Mouse (Mus musculus): ENCODE data around the gene Ncam1. TPM values are rescaled to one million over a fixed set of nuclear protein-coding genes. Genes with fewer than 3 reads are reported as not detected.
A peak's percentile ranks its signal among the peaks of the same experiment; 100 is the strongest.

Ncam1 gene
- total RNA-seq, 2 experiments from 2014 or later = 15.0 to 15.2 TPM

DNA sequence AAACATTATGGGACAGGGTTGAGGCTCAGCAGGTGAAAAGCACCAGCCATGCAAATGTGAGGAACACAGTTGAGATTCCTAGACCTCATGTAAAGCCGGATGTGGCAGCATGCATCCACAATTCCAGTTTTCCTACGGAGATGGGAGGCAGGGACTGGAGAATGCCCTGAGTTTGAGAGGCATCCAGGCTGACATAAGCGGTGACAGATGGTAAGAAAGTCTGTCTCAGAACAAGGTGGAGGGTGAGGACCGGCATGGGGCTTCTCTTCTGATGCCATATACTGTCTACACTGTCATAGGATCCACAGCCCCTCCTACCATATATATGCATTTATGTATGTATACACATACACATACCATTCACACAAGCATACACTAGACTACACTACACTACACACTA is 221.6 kb downstream of the Ncam1 start:
- intact Hi-C loops (cut with DNase I) = no loop called here
- DNase-seq = no peak

DNA sequence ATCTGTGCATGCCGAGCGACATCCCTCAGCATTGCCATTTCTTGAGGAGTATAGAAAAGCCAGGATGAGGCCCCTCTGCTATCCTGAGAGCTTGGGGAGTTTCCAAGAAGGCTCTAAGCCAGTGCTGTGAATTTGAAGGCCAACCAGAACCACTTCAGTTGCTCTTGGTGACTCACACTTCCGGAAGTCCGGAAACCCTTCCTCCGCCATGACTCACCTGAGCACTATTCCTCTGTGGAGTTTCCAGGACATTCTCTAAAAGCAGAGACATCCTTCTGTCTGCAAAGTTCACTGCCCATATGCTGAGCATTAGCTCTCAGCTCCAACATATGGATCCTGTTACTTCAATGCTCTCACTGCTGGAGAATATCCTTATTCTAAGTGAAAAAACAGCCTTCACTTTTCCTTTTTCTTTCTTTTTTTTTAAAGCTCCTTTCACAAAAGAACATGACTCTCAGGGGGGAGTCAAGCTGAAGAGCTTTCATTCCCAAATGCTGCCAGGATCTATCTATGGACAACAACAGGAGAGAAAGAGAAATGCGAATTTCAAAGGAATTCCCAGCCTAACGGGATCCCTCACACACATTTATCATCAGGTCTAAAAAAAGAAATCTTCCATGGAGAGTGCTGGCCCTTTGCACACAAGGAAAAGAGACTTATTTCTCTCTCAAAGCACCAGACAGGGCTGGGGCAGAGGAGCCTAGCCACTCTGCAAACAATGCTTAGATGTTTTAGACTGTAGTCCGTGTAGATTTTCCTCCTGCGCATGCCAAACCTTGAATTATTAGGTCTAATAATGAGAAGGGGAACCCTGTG is 226.8 kb downstream of the Ncam1 start:
- DNase-seq = no peak
- intact Hi-C loops (cut with DNase I) = no loop called here

DNA sequence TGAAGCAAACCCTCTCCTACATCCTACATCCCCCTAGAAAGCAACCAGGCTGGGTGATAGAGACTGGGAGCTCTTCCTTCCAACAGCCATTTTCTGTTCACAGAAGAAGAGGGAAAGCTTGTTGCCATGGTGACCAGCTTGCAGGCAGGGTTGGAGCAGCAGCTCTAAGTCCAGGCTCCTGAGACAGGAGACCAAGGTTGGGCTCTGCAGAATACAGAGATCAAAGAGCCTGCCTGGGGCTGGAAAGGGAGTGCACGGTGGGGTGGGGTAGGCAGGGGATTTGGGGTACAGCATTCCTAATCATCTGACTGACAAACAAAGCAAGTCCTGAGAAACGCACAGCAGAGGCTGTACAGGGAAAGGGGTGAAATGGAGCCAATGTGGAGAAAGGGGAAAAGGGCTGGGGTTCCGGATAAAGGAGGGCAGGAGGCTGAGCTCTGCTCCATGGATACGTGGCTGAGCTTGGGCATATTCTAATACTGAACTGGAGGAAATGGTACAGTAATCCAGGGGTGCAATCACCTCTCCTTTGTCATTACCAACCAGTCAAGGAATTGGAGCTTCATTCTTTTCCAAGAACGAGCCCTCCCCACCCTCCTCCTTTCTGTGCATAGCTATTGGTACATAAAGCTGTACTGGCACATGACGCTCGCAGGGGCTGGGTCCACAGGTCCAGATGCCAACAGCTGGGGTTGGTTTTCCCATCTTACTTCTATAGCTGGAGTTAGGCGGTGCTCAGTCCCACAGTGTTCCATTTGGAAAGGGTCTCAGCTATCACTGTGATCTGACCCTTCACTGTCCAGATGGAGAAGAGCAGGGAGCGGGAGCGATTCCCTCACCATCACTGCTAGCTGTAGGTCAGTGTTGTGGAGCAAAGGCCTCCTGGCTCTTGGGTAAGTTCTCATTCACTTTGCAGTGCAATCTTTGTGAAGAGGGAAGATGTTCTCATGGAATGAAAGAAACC is 227.7 kb downstream of the Ncam1 start:
- intact Hi-C loops (cut with DNase I) = no loop called here
- peak in 1 of 2 experiments; percentile 12 for DNase-seq

DNA sequence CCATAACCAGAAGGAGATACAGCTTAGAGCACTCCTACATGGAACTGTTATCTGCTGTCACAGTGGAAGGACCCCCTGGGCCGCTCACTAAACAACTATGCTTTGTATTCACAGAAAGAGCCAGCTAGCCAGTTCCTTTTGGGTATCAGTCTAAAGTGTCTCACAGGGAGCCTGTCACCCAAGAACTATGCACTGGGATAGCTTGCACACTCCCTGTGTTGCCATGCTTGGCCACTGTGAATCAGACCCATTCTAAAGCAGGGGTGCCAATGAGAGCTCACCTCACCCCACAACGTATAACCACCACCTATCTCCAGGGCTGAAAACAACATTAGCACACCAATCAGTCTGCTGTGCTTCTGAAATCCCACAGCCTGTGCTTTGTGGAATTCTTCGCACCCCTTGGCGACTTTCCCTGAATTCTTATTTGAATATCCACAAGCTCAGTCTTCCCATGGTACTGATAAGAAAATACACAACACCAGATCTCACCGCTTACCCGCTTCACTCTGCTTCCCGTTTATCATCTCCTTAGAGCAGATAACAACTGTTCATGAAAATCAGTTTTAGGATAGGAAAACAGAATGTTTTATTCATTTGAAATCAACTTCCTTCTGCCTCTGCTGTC is 228.6 kb downstream of the Ncam1 start:
- intact Hi-C loops (cut with DNase I) = no loop called here
- DNase-seq = no peak

DNA sequence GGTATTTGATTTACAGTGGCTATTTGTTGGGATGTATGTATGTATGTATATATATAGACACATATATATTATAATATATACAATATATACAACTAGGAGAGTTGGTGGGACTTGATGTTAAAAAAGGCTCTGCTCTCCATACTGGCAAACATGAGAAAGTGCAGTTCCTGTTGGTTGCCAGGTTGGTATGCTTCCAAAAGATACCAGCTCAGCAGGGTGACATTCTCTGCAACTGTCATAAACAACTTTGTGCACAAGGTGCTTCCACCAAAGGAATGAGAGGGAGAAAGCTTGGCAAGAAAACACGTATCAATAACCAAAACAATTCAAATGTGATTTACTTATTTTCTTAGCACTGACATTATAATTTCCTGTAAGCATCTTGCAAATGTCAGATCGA is 232.9 kb downstream of the Ncam1 start:
- DNase-seq = peak in 1 of 2 experiments; percentile 25
- intact Hi-C loops (cut with DNase I) = no loop called here

DNA sequence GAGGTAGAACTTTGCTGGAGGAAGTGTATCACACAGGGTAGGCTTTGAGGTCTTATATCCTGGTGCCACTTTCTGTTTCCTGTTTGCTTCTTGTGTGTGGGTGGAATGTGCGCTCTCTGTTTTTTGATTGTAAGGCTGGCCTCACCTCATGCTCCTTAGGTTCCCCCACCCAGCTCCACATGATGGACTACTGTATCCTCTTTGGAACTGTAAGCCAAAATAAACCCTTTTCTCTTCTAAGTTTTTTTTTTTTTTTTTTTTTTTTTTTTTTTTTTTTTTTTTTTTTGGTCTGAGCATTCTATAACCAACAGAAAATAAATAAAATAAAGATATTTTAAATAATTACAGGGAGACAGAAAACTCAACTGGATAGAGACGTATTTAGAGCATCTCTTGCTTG is 239.8 kb downstream of the Ncam1 start:
- no peak for DNase-seq
- intact Hi-C loops (cut with DNase I) = no loop called here

DNA sequence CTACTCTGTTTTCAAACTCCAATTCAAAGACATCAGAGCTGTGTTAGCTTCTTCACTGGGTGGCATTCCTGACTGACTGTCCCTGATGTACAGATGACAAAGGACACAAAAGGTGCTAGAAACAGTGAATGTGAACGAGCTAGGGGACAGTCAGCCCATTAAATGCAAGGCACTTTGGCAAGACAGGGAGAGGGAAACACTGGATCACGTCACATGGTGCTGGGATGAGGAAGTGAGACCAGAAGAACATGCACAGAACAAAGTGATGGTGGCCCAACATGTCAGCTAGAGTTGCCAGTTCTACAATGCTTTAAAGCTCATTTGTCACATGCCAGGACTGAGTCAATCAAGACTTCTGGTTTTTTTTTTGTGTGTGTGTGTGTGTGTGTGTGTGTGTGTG is 247.4 kb downstream of the Ncam1 start:
- intact Hi-C loops (cut with DNase I) = no loop called here
- DNase-seq = no peak

DNA sequence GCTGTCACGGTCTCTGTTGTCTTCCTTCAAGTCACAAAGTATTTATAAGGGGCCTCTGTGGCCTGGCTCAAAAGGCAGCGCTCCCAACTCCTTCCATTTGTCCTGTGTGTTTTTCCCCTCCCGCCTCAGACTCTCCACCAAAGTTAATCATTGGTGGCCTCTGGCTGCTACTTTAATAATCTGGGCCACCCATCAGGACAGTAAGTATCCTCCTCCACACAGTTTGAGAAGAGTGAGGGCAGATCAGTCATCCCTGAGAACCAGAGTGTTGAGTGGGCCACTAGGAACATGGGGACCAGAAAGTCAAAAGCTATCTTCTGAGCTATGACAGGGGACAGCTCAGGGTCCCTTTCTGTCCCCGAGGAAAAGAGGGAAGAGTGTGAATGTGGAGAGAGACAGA is 256.1 kb downstream of the Ncam1 start:
- intact Hi-C loops (cut with DNase I) = no loop called here
- no peak for DNase-seq

DNA sequence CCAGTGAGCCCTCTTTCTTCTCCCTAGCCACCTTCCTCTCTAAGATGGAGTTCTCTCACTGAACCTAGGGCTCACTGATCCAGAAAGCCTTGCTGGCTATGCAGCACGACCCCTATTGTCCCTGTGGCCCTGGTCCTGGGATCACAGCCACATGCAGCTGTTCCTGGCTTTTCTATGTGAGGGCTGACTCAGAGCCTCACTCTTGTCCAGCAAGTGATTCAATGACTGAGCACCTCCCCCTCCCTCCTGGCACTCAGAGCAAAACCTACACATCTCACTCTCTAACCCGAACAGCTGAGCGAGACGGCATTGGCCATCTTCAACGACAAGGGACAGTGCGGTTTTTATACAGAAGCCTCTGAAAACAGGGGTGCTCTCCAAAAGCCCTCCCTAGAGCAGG is 260.9 kb downstream of the Ncam1 start:
- intact Hi-C loops (cut with DNase I) = no loop called here
- DNase-seq = peak; percentile 46 to 53

DNA sequence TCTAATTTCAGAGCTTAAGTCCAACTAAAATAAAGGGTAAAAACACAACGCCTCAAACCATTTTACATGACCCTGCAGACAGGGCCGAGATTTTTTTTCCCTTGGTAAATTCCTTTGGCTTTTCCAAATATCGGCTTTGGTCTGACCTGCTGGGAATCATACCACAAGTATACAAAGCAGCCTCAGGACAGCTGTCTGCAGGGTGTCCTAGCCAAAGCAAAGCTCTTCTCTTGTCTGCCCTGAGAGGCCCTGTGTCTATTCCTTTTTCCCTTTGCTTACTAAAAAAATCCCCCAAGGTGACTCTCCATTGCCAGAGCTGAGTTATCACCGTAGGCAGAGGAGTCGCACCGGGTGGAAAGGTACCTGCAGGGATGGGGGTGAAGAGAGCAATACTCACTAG is 262.1 kb downstream of the Ncam1 start:
- intact Hi-C loops (cut with DNase I) = no loop called here
- no peak for DNase-seq

DNA sequence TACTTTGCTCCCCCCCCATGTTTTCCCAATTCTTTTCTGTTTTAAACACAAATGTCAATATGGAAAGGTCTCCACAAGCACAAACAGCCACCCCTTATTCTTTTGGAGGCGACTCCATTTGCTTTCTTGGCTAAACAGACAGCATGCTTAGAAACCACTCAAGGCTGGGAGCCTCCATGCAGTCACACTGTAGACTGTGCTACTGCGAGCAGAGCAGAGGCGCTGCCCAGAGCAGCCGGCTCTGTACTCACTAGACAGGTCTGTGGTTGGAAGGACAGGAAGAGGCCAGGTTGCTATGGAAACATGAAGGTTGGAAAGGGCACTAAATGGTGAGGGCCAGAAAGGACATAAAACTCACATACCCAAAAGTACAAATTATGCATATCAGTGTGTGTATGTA is 263.8 kb downstream of the Ncam1 start:
- DNase-seq = no peak
- intact Hi-C loops (cut with DNase I) = no loop called here

DNA sequence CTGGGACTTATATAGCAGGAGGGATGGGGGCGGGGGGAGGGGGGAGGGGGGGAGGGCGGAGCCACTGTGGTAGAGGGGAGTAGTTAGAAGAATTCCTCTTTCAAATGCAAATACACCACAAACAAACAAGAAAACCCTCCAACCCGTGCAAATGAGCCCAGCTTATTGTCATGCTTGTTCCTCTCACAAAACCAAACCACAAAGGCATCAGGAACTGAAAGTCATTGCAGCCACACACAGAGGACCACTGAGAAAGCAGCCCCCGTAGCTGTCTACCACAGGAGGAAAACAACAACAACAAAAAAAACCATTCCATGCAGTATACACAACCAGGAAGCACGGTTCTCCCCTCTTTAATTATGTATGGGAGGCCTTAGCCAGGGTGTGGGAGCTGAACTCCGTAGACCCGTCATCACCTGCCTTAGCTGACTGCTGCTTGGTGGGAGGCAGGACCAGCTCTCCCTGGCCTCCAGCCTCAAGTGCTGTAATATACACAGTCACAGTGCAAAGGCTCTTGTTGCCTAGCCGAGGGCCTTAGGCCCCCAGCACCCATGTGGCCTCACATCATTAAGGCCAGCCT is 264.7 kb downstream of the Ncam1 start:
- intact Hi-C loops (cut with DNase I) = no loop called here
- no peak for DNase-seq

DNA sequence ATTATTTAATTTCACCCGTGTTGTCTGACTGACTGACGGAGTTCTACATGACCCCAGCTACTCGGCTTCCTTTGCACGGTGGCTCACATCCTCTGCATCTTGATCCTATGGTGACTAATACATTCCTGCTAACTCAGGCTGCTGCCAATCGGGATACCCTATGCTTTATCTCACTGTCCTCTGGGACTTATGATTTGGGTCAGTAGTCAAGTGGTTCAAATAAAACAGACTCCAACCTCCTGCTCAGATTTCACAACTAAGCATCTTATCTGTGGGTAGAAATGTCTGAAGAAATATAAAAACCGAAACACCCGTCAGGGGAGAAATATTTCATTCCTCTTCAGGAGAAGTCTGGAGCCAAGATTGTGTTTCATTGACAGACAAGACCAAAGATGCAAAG is 265.3 kb downstream of the Ncam1 start:
- peak in 1 of 2 experiments; percentile 8 for DNase-seq
- intact Hi-C loops (cut with DNase I) = no loop called here

DNA sequence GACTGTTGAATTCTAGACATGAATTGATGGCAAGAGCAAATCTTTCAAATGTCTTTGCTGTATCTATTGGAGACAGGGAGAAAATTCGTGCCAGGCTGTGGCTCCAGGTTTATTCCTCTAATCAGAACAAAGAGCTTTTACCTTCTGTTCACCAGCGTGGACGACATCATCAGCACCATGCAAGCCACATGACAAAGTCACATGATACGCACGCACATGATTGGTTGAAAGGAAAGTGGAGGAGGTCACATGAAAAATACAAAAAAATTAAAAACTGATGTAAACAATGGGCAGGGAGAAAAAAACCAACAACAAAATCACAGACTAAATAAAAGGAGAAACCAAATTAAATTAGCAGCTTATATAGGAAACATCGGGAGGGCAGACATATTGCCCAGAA is 266.9 kb downstream of the Ncam1 start:
- intact Hi-C loops (cut with DNase I) = no loop called here

DNA sequence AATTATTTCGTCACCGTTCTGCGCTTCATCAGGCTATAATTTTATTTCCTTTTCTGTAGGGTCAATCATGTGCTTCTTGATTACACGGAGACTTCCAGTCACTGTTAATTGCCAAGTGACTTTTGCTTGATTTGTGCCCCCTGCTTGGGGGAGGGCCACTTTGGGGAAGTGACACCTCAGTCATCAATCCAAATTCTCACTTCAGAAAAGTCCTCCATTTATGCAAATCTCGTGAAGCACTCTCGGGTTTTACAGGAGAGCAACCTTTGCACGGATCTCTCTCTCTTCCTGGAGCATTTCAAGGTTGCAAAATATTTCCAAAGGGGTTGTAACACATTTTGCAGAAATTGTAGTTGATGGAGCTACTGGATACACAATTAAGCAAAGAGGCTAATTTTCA is 267.5 kb downstream of the Ncam1 start:
- no peak for DNase-seq
- intact Hi-C loops (cut with DNase I) = no loop called here

More for the DNA sequence above, 266.9 kb downstream of the Ncam1 start:
- no peak for DNase-seq

DNA sequence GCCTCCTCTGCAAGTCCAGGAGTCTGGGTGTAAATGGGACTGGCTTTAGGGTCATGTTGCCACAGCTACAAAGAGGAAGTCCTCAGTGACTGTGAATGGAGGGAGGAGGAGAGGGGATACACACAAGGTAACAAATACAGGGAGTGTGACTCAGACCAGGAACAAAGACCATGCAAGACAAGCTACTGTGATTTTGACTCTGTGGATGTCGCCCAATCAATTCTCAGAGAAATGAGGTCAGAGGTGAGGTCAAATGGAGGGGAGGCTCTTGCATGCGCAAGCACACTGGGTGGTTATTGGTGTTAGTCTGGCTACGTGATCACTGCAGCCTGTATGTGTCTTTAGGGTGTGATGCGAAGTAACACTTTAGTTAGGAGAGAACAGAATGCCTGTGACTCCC is 268.0 kb downstream of the Ncam1 start:
- intact Hi-C loops (cut with DNase I) = no loop called here
- DNase-seq = no peak

DNA sequence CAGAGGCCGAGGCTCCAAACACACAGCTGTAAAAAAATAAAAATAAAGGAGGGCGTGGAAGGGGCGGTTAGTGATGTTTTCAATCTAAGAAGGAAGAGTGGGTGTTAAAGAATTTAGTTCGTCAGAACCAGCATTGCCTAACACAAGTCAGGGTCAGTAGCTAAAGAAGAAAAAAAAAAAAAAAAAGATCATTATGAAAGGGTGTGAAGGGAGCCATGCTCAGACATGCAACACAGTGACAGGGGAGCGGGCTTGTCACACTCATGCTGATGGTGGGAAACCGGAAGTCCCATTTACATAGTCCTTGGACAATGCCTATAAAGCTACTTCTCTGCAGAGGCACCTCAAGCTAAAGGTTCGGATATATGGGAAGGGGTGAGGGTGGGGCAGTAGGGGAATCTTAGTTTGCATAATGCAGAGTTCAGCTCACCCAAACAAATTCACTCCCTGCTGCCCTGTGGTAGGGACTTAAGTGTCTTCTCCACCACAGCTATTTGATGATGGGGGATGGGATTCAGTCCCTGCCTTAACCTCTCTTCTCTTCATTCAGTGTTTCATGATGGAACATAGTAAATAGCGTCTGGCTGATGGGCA is 269.3 kb downstream of the Ncam1 start:
- DNase-seq = no peak
- intact Hi-C loops (cut with DNase I) = no loop called here

DNA sequence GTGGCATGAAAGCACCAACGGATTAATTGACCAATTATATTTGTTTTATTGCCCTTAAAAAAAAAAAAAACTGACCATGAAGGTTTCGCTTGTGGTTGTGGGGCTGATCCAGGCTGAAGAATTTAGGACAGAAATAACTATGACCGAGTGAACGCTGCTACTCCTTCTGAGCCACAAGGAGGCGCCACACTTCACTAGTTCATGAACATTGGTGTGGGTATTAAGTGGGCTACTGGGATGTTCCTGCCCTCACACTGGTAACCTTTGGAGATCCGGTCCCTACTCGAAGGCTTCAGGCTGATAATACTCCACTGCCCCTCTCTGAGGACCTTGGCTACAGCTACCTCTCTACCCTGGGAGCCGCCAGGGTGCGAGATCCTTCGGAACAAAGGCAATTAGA is 269.8 kb downstream of the Ncam1 start:
- intact Hi-C loops (cut with DNase I) = no loop called here
- DNase-seq = peak; percentile 9 to 31

DNA sequence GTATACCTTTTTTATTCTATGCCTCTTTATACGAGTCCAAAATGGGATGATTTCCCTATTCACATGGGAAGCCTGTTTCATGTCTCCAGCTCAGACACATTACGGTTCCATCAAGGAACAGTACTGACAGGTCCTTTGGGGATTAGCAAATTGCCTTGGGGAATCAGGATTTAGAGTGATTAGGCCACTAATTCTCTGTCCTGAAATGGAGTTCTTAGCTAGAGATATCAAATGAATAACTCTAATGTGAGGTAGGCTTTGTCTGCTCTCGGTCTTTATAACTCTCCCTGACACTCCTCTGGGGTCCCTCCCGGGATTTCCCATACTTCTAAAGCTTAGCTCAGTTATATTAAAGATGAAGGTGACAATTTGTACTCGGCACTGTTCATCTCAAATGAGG is 270.7 kb downstream of the Ncam1 start:
- intact Hi-C loops (cut with DNase I) = no loop called here
- no peak for DNase-seq

DNA sequence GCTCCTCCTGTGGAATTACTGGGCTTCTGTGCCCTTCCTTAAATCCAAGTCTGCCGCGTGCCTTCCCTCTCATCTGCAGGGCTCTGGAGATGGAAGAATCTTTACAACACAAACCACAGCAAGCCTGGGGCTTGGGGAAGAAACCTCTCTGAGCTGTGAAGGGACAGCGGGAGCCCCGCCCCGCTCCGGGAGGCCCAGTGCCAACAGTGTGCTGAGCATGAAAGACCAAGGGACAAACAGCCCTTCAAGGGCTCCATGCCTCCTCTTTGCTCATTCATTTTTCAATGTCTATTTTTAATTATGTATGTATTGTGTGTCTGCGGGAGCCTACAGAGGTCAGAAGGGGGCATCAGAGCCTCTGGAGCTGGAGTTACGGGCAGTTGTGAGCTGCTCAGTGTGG is 271.4 kb downstream of the Ncam1 start:
- peak in 1 of 2 experiments; percentile 17 for DNase-seq
- intact Hi-C loops (cut with DNase I) = no loop called here
